In the genomic region with DNA sequence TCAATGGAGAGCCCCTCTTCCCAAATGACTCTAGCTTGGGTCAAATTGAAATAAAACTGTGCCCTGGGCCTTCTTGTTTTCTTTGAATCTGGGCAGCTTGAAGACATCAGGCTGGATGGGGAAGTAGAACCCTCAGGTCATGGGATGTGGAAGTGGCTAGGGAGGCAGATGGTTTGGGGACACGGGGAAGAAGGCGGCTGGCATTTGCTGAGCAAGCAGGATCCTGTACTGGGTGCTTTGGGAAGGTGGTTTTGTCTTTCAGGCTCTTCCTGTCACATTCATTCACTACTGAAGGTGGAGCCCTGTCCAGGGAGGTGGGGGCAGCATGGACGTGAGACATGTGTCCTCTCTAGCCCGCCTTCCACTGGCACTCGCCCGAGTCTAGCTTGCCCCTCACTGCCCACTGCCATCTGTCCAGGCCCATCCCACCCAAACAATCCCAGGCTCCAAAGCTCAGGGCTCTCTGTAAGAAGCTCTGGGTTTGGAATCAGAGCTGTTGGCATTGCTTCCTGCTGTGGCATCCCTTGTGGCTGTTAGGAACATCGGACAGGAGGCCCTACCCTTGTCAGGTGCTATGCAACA, we compare ENCODE assay signal across 7 mouse cellular contexts. TPM values are rescaled to one million over a fixed set of nuclear protein-coding genes. Genes with fewer than 3 reads are reported as not detected.
DNase-seq lines count a peak whose midpoint lies in the region; ATAC-seq and TF ChIP-seq lines count a peak whose summit lies in the region.

No protein-coding gene starts in this region.

- 0 out of 2 replicates have a peak overlapping the region, but pooled peaks have one; percentile 14 for H3K9ac ChIP-seq in hindbrain, embryonic 13.5 days
- H3K9ac ChIP-seq in hindbrain, embryonic 14.5 days: no peak overlapping the region

- ATAC-seq in hindbrain, embryonic 13.5 days (ENCODE audit: low FRiP score): no peak
- ATAC-seq in hindbrain, embryonic 14.5 days (ENCODE audit: low FRiP score): no peak

- 65% methylated on average over 7 of the region's 7 CpGs for WGBS in hindbrain, embryonic 13.5 days
- 55% methylated on average over 7 of the region's 7 CpGs for WGBS in hindbrain, embryonic 14.5 days
- 62% methylated on average over 7 of the region's 7 CpGs for WGBS in spleen, adult 2 months
- 78% methylated on average over 7 of the region's 7 CpGs for WGBS in limb, embryonic 10.5 days

- no peaks in the 10 kb centered on the region for H3K9me3 ChIP-seq in hindbrain, embryonic 13.5 days
- H3K9me3 ChIP-seq in hindbrain, embryonic 14.5 days (ENCODE audit: control insufficient read depth, low read length): no peaks in the 10 kb centered on the region
- no peaks in the 10 kb centered on the region for H3K9me3 ChIP-seq in limb, embryonic 10.5 days (replicated peaks)

- no peak for TF ChIP-seq CTCF in spleen, adult 2 months (IDR thresholded peaks at IDR 0.05; ENCODE audit: extremely low read depth, insufficient read depth, insufficient read length, insufficient replicate concordance)

- H3K4me2 ChIP-seq in hindbrain, embryonic 13.5 days: no peak overlapping the region
- no peak overlapping the region for H3K4me2 ChIP-seq in hindbrain, embryonic 14.5 days (replicated peaks)

- no peaks in the 10 kb centered on the region for H3K27me3 ChIP-seq in hindbrain, embryonic 13.5 days
- no peaks in the 10 kb centered on the region for H3K27me3 ChIP-seq in hindbrain, embryonic 14.5 days (ENCODE audit: control insufficient read depth, insufficient read depth, low read length)
- H3K27me3 ChIP-seq in spleen, adult 2 months (ENCODE audit: control insufficient read depth, insufficient read depth, low read length): no peaks in the 10 kb centered on the region
- H3K27me3 ChIP-seq in limb, embryonic 10.5 days (ENCODE audit: low read depth, poor library complexity, severe bottlenecking): no peaks in the 10 kb centered on the region

- peak overlapping the region; percentile 3; the same call in 1 of the 2 replicates for H3K27ac ChIP-seq in hindbrain, embryonic 13.5 days
- H3K27ac ChIP-seq in hindbrain, embryonic 14.5 days: no peak overlapping the region
- H3K27ac ChIP-seq in spleen, adult 2 months (ENCODE audit: insufficient read depth, low read length): peak overlapping the region; percentile 93
- H3K27ac ChIP-seq in limb, embryonic 10.5 days: peak overlapping the region; percentile 21; the same call in 1 of the 2 replicates

- no peak overlapping the region for H3K4me3 ChIP-seq in hindbrain, embryonic 13.5 days
- no peak overlapping the region for H3K4me3 ChIP-seq in hindbrain, embryonic 14.5 days (replicated peaks; ENCODE audit: low read length)
- H3K4me3 ChIP-seq in spleen, adult 2 months (ENCODE audit: extremely low read depth, insufficient read depth, insufficient read length): no peak overlapping the region
- H3K4me3 ChIP-seq in limb, embryonic 10.5 days: no peak overlapping the region

- H3K36me3 ChIP-seq in hindbrain, embryonic 13.5 days: no peaks in the 10 kb centered on the region
- no peaks in the 10 kb centered on the region for H3K36me3 ChIP-seq in hindbrain, embryonic 14.5 days (replicated peaks; ENCODE audit: control insufficient read depth, insufficient read depth)
- H3K36me3 ChIP-seq in spleen, adult 2 months (ENCODE audit: control insufficient read depth, insufficient read depth, low read length): no peaks in the 10 kb centered on the region
- peaks cover 4% of the 10 kb centered on the region for H3K36me3 ChIP-seq in limb, embryonic 10.5 days

- no peak for DNase-seq in hindbrain, embryonic 14.5 days (ENCODE audit: low spot score)
- DNase-seq in spleen, adult 2 months (ENCODE audit: low read depth in 1 of 2, low spot score in 2 of 2): no peak
- no peak for DNase-seq in spleen, adult 12 weeks (ENCODE audit: low spot score)
- DNase-seq in limb, embryonic 10.5 days (ENCODE audit: low spot score): no peak
- DNase-seq in embryo, embryonic 9.5 days (ENCODE audit: extremely low spot score): no peak
- DNase-seq in ovary, postnatal 14 days (ENCODE audit: low spot score): no peak

- peaks cover 98% of the 10 kb centered on the region for H3K4me1 ChIP-seq in hindbrain, embryonic 13.5 days (replicated peaks)
- peaks cover 94% of the 10 kb centered on the region for H3K4me1 ChIP-seq in hindbrain, embryonic 14.5 days (replicated peaks; ENCODE audit: control insufficient read depth, insufficient read depth, low read length)
- peaks cover 70% of the 10 kb centered on the region; the same call in 1 of the 2 replicates for H3K4me1 ChIP-seq in spleen, adult 2 months (ENCODE audit: control insufficient read depth, insufficient read depth, insufficient read length)
- peaks cover 96% of the 10 kb centered on the region for H3K4me1 ChIP-seq in limb, embryonic 10.5 days

- TF ChIP-seq POLR2A in spleen, adult 2 months (IDR thresholded peaks at IDR 0.05; ENCODE audit: low read depth, low read length): no peak

RNA-seq across cellular contexts. Expression of a gene that starts 11.3 kb away (rescaled TPM):
- polyA plus RNA-seq in hindbrain, embryonic 13.5 days (2015; fragmentation: Nextera tagmentation; extraction: Ambion mirVana): 58.5 and 65.3 TPM in 2 replicates
- 70.0 and 70.6 TPM in 2 replicates for polyA plus RNA-seq in hindbrain, embryonic 14.5 days (2014; fragmentation: Nextera tagmentation; extraction: Ambion mirVana)
- 48.1 and 48.5 TPM in 2 replicates for polyA plus RNA-seq in spleen, adult 2 months (2012; rRNA removed)
- polyA plus RNA-seq in limb, embryonic 10.5 days (2016; fragmentation: Nextera tagmentation; extraction: Ambion mirVana): 43.8 and 55.5 TPM in 2 replicates
